Mouse (Mus musculus) central nervous system, embryonic 14 days (tissue): ENCODE results near the gene Slc22a30. TPM values are rescaled to one million over a fixed set of nuclear protein-coding genes. Genes with fewer than 3 reads are reported as not detected.

ENCODE experiments used
- polyA plus RNA-seq: library from polyadenylated mRNA; depleted of rRNA; stranded (reverse); fragments of >200 nt; gene quantifications from 2 replicates; pipeline ENCODE4 v1.2.3, GENCODE M21; 2012; rRNA removed

Slc22a30 gene
- not detected in 2 replicates for polyA plus RNA-seq

DNA sequence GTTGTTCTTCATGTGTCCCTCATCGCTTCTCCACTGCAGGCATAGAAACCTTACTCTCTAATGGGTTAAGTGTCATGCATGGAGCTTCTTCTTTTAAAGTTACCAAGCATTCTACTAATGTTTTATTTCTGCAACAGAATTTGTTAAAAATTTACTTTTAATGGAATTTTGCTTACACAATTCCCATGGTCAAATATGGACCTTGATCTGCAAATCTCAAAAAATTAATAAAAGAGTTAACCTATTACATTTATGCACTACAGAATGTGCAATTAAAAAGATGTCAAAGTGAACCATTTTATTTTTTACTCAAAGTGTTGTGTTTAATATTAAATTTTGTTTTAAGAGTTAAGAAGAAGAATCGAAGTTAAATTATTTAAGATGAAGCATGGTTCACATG, at the start of gene Slc22a30:
Gene Slc22a30 (minus strand): TSS at position 101 of the 400 bp plus-strand sequence.

Other genes starting within 250 kb of the Slc22a30 start
- gene Slc22a29, start 186.2 kb downstream of the Slc22a30 start, polyA plus RNA-seq = 0.02 and 0.11 TPM in 2 replicates
- gene Slc22a8, start 186.1 kb upstream of the Slc22a30 start, polyA plus RNA-seq = 5.2 and 5.9 TPM in 2 replicates
- 10.5 and 10.8 TPM in 2 replicates for gene Slc22a6, start 212.9 kb upstream of the Slc22a30 start, polyA plus RNA-seq